Mouse (Mus musculus): ENCODE measurements around the gene Ebf4. TPM values are rescaled to one million over a fixed set of nuclear protein-coding genes. Genes with fewer than 3 reads are reported as not detected.

The Ebf4 gene
- polyA plus RNA-seq, 1 experiment from 2014 or later, result 0.12 TPM

DNA sequence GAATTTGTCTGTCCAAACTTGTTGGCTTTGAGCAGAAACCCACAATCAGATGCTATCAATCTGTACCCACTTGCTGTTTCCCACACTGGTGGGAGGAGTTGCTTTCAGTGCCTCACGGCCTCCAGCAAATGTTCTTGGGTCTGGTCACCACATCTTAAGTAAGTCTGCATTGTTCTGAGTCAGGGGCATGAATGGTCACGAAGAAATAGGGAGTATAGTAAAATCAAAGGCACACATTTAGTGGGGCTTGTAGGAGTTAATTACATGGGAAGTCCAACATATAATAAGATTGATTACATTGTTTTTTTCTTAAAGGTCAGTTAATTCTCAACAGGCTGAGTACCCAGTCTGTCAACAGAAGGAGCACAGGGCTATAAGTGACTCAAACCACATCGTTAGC lies 88.2 kb downstream of the Ebf4 start:
- no peak for DNase-seq (ENCODE audit: low spot score)

DNA sequence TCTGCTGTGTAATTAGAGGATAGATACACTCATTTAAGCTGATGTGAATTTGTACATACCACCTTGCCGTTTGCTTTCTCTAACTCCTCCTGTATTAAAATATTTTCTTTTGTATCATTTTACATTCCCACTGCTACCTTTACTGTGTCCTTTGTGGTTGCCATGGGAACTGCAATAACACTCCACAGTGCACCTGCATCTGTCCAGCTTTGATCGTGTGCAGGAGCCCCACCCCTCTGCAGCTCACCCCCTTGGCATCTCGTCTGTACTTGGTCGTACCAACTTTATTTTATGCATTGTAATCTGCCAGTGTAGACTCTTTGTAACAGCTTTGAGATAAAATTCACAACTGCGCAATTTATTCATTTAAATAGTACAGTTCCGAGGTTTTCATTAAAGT lies 88.9 kb downstream of the Ebf4 start:
- DNase-seq (ENCODE audit: low spot score), result peak; percentile 54

GRCm38 (mm10) chr2:130386212-130386611 lies 91.2 kb downstream of the Ebf4 start:
- no peak for DNase-seq (ENCODE audit: low spot score)

DNA sequence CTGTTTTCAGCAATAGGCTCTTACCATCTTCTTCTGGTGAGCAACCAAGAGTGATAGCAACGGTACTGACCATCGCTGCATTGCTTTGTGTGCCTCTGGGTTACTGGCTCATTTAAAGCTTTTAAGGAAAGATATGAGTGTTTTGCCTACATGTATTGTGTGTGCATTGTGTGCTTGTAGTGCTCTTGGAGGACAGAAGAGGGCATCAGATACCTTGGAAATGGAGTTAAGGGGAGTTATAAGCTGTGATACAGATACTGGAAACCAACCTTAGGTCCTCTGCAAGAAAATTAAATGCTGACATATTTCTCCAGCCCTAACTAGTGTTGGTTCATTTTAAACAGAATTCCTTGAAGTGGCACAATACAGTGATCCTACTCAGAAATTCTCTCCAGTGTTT lies 93.8 kb downstream of the Ebf4 start:
- peak; percentile 62 for DNase-seq (ENCODE audit: low spot score)

DNA sequence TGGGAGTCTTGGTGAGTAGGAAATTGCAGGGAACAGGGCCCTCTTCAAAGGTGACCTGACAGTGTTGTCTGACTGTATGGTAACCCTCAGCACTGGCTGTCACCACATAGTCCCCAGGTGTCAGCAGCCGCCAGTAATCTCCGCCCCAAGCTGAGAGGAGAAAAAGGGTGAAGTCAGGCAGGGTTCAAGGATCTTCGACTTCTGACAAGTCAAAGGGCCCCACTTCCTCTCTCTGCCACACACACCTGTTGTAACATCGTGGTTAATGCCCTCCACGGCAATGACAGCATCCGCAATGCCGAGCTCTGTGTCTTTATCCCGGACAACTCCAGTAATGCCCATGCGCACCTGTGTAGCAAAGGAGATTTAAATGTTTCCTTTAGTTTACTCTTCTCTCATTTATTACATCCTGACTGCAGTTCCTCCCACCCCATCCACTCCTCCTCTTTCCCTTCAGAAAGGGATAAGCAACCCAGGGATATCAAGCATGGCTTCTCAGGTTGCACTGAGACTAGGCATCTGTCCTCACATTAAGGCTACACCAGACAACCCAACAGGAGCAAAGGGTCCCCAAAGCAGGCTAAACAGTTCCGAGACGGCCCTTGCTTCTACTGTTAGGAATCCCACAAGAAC lies 96.1 kb downstream of the Ebf4 start:
- DNase-seq (ENCODE audit: low spot score), result peak; percentile 88

- DNase-seq (ENCODE audit: low spot score), result no peak
Measured at GRCm38 (mm10) chr2:130392836-130393235, 97.9 kb downstream of the Ebf4 start.

- DNase-seq (ENCODE audit: low spot score), result no peak
Measured at GRCm38 (mm10) chr2:130395696-130396095, 100.7 kb downstream of the Ebf4 start.

- DNase-seq (ENCODE audit: low spot score), result peak; percentile 35
Measured at GRCm38 (mm10) chr2:130397186-130397985, 102.4 kb downstream of the Ebf4 start, which contains the start of gene Cpxm1. Gene Cpxm1 (minus strand): TSS chr2:130397574.

- DNase-seq (ENCODE audit: low spot score), result no peak
Measured at GRCm38 (mm10) chr2:130398091-130398490, 103.1 kb downstream of the Ebf4 start.

DNA sequence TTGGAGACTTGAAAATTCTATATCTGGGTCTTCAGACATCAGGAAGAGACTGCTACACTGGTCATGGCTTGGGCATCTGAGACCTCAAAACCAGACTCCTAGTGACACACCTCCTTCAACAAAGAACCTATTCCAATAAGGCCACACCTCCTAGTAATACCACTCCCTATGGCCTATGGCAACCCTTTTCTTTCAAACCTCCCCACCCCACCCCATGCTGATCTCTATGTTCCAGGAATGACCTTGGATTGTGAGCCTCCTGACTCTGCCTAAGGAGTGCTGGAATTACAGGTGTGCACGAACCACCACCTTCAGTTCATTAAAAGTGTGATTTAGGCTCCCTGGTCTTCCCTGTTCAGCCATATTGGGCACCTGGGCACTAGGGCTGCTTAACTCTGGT lies 105.1 kb downstream of the Ebf4 start:
- no peak for DNase-seq (ENCODE audit: low spot score)

DNA sequence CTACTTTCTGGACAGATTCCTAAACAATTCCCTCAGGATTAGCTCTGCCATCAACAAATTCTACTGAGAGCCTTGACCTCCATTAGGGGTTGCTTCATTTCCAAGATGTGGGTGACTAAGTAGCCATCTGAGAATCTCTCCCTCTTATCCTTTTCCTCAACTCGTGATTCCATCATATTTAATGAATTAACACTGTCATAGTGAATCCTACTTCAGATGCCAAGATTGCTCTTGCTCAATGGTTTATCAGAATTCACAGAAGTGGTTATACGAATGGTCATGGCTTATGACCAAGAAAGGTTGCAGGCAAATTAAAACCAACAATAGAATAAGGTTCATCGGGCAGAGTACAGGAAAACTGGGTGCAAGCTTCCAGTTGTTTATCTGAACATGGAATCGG lies 106.9 kb downstream of the Ebf4 start:
- no peak for DNase-seq (ENCODE audit: low spot score)

- DNase-seq (ENCODE audit: low spot score), result no peak
Measured at GRCm38 (mm10) chr2:130404939-130405338, 110.0 kb downstream of the Ebf4 start, which contains the start of the genes Gm28372 and 1700020A23Rik. Gene Gm28372 (plus strand): TSS chr2:130405239. Gene 1700020A23Rik (plus strand): TSS chr2:130405259.

GRCm38 (mm10) chr2:130406178-130406577 lies 111.2 kb downstream of the Ebf4 start, which contains the start of gene Tmem239:
Gene Tmem239 (plus strand): TSS chr2:130406478.
- DNase-seq (ENCODE audit: low spot score), result no peak

GRCm38 (mm10) chr2:130408194-130408593 lies 113.2 kb downstream of the Ebf4 start:
- no peak for DNase-seq (ENCODE audit: low spot score)

DNA sequence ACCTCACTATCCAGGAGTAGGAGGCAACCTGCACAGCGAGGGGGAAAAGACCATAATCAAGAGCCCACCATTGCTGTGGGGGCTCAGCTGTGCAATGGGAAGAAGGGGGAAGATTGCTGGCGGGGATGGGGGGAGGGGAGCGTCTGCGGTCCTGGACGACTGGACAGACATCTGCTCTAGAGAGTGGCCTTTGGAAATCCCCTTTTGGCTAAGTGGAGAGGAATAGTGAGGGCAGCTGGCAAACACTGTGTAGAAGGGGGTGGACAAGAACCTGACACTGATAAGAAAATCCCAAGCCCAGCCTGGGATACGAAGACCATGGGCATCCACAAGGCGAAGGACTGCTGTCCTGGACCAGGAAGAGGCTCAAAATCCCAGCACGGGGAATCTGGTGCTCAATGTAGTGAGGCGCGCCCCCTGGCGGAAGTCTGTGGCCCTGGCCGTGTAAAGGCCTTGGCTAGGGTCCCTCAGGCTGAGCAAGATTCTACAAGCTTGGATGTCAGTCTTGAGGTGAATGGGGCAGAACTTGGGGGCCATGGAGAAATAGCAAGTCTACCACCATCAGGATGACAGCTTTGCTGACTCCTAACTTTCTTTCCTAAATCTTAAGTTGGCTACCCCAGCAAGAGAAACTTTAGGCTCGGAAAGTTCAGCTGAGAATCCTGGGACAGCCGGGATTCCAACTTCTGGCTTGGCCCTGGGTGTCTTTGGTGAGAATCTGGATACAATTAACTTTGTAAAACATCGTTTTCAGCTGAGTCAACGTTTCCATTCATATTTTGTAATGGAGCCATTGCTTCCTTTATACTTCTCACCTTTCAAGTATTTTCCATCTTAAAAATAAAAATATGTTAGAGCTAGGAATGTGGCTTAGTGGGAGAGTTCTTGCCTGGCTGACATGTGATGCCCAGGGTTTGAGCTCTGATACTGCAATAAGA lies 116.9 kb downstream of the Ebf4 start:
- peak; percentile 73 for DNase-seq (ENCODE audit: low spot score)

DNA sequence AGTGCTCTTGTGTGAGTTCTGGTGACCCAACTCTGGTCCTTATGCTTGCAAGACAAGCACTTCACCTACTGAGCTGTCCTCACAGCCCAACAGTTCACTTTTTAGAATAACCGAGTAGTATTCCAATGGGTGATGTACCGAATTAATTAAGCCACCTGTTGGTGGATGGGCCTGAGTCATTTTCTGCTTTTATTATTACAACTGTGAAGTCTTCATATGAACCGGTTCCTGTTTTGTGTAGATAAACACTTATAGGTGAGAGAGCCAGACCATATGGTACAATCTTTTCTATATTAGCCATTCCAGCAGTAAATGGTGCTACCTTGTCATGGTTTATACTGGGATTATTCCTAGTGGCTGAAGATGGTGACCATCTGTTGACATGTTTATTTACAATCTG lies 117.8 kb downstream of the Ebf4 start:
- no peak for DNase-seq (ENCODE audit: low spot score)

DNA sequence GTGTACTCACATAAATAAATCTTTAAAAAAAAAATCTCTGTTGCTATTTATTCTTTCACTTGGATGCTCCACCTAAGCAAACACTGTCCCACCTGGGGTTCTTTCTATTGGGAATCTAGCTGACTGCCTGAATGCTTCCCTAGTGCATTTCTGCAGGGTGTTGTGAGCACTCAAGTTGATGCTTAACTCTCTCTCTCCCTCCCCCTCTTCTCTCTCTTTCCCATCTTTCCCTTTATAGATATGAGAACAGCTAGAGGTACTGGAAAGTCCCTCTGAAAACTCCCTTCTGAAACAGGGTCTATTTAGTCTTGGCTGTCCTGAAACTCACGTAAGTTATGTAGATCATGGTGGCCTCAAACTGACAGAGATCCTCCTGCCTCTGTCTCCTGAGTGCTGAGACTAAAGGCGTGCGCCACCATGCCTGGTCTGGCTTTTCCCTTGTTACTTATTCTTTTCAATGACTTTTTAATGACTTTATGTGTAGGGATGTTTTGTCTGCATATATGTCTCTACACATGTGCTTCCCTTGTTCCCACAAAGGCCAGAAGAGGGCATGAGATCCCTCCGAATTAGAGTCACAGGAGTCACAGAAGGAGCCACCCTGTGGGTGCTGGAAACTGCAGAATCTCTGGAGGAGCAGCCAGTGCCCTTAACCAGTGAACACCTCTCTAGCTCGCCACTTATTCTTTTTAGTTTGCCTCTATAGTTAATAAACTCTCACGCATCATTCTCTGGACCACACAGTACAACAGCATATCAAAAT lies 119.3 kb downstream of the Ebf4 start:
- peak; percentile 43 for DNase-seq (ENCODE audit: low spot score)

Data from thymus, postnatal 0 days (tissue).